Mouse (Mus musculus): ENCODE results near the gene Dmtf1. TPM values are rescaled to one million over a fixed set of nuclear protein-coding genes. Genes with fewer than 3 reads are reported as not detected.
"Not testable (repeated sequence)": the region's sequence is repeated elsewhere in the genome, so short reads cannot be mapped to it uniquely, and the experiment has no call there.

Dmtf1 gene
- 32.8 and 34.5 TPM in 2 replicates for polyA plus RNA-seq (2014; fragmentation: Nextera tagmentation; extraction: Ambion mirVana)

DNA sequence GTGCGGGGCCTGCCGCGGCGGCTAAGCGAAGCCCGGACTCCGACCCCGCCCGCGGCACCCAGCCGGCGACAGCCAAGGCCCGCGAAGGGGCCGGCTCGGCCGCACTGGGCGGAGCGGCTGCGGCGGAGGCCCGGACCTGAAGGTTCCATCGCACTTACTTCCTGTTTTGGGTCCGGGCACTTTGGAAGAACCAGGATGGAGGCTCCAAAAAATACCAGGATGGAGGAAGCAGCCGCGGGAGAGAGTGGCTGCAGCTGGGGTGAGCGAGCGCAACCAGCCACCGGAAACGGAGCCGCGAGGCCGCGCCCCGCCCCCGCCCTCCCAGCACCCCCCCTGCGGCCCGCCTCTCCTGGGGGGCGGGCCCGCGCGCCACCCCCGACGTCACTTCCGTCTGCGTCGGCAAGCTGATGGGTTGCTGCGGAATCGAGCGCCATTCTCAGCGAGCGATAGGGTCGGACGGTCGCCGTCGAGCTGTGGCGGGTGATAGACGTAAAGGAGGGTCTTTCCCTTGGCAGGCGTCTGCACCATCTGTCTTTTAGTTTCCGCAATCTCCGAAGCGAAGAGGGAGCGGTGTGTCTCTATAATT lies at the start of gene Dmtf1:
TSS of gene Dmtf1 (minus strand) at position 321 of the 586 bp plus-strand sequence.
- Histone ChIP-seq H3K4me2 (peak within 1 kb of the TSS; percentile 89), H3K36me3 (ENCODE audit: control insufficient read depth, insufficient read depth, low read length) (peaks cover 6% of the 10 kb centered on the region; the same call in 1 of the 2 replicates), H3K4me3 (ENCODE audit: low read depth, low read length) (peak within 1 kb of the TSS; percentile 99), H3K4me1 (replicated peaks; ENCODE audit: control insufficient read depth, insufficient read depth, low read length) (peaks cover 12% of the 10 kb centered on the region), H3K9me3 (ENCODE audit: control insufficient read depth, low read length) (no peaks in the 10 kb centered on the region), H3K27ac (ENCODE audit: low read depth, low read length) (peak within 1 kb of the TSS; percentile 94), H3K27me3 (replicated peaks; ENCODE audit: control insufficient read depth, insufficient read depth, low read length) (no peaks in the 10 kb centered on the region), H3K9ac (ENCODE audit: low read depth, low read length) (peak within 1 kb of the TSS; percentile 90)
- ATAC-seq (replicated peaks; ENCODE audit: low FRiP score), result peak; percentile 94
- WGBS, result under 1% methylated on average over 64 of the region's 64 CpGs
- DNase-seq (ENCODE audit: low spot score), result peak; percentile 92

DNA sequence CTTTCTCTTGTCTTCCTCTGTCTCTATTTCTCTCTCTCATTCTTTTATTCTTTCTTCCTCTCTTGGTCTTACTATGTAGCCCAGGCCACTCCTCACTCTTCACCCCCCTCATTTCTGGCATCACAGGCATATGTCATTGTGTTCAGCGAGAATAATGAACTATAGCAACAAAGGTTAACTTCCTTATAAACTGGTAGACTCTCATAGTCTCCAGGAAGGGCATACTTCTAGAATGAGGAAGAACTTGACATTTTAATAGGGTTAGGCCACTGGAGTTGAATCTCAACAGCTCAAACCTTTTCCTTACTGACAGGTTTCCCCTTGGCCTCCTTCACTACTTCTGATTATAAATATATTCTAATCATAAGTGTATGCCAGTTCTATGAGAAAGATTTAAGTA lies 24.9 kb upstream of the Dmtf1 start:
- DNase-seq (ENCODE audit: low spot score), result no peak
- Histone ChIP-seq H3K27ac (ENCODE audit: low read depth, low read length) (no peak overlapping the region), H3K4me2 (no peak overlapping the region), H3K9me3 (ENCODE audit: control insufficient read depth, low read length) (no peaks in the 10 kb centered on the region), H3K27me3 (replicated peaks; ENCODE audit: control insufficient read depth, insufficient read depth, low read length) (no peaks in the 10 kb centered on the region), H3K9ac (ENCODE audit: low read depth, low read length) (no peak overlapping the region), H3K4me1 (replicated peaks; ENCODE audit: control insufficient read depth, insufficient read depth, low read length) (no peaks in the 10 kb centered on the region), H3K4me3 (ENCODE audit: low read depth, low read length) (no peak overlapping the region), H3K36me3 (ENCODE audit: control insufficient read depth, insufficient read depth, low read length) (no peaks in the 10 kb centered on the region)
- 49% methylated on average over 1 of the region's 1 CpGs for WGBS
- no peak for ATAC-seq (replicated peaks; ENCODE audit: low FRiP score)

DNA sequence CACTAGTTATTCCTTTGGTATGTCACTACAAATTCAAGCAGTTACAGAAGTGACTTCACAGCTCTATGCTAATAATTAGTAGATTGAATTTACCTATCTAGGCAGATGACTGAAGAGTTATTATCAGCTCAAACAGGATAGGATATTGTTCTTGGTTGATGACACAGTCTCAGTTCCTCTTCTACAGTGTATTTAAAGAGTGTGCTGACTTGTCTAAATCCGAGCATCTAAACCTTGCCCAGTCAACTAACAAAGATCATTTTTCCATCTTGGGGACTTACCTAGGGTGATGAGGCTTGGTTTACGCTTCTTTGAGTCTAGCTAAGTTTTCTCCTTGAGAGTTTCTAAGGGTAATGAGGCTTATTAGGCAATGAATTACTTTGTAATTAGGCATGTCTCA lies 11.7 kb upstream of the Dmtf1 start:
- H3K4me1 ChIP-seq (replicated peaks; ENCODE audit: control insufficient read depth, insufficient read depth, low read length), result no peaks in the 10 kb centered on the region
- H3K9me3 ChIP-seq (ENCODE audit: control insufficient read depth, low read length), result no peaks in the 10 kb centered on the region
- H3K9ac ChIP-seq (ENCODE audit: low read depth, low read length), result no peak overlapping the region
- no peaks in the 10 kb centered on the region for H3K36me3 ChIP-seq (ENCODE audit: control insufficient read depth, insufficient read depth, low read length)
- H3K4me2 ChIP-seq, result no peak overlapping the region
- H3K27ac ChIP-seq (ENCODE audit: low read depth, low read length), result no peak overlapping the region
- no peaks in the 10 kb centered on the region for H3K27me3 ChIP-seq (replicated peaks; ENCODE audit: control insufficient read depth, insufficient read depth, low read length)
- 64% methylated on average over 2 of the region's 2 CpGs for WGBS
- no peak for DNase-seq (ENCODE audit: low spot score)
- no peak for ATAC-seq (replicated peaks; ENCODE audit: low FRiP score)
- no peak overlapping the region for H3K4me3 ChIP-seq (ENCODE audit: low read depth, low read length)

DNA sequence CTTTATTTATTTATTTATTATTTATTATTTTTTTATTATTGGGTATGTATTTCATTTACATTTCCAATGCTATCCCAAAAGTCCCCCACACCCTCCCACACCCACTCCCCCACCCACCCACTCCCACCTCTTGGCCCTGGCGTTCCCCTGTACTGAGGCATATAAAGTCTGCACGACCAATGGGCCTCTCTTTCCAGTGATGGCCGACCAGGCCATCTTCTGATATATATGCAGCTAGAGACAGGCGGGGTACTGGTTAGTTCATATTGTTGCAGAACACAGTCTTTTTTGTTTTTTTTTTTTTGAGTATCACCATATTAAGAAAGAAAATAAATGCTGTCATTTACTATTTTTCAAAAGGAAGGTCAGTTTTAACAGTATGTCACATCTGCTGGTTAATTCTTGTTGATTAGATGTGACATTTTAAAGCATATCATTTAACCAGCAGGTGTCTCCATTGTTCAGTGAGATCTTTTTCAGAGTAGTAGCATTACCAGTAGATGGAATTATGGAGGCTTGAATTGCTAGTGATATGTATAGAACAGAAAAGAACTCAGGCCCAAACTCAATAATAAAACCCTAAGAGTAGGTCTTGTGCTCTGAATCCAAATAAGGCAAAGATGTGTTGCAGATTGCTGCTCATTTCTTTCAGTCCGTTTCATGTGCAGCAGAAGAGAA lies 7.9 kb upstream of the Dmtf1 start:
- not testable (repeated sequence) for DNase-seq (ENCODE audit: low spot score); H3K9me3 ChIP-seq (ENCODE audit: control insufficient read depth, low read length); H3K4me1 ChIP-seq (replicated peaks; ENCODE audit: control insufficient read depth, insufficient read depth, low read length); H3K4me2 ChIP-seq; H3K27ac ChIP-seq (ENCODE audit: low read depth, low read length); ATAC-seq (replicated peaks; ENCODE audit: low FRiP score); H3K36me3 ChIP-seq (ENCODE audit: control insufficient read depth, insufficient read depth, low read length); H3K9ac ChIP-seq (ENCODE audit: low read depth, low read length); H3K27me3 ChIP-seq (replicated peaks; ENCODE audit: control insufficient read depth, insufficient read depth, low read length); H3K4me3 ChIP-seq (ENCODE audit: low read depth, low read length)
- 73% methylated on average over 4 of the region's 5 CpGs for WGBS

DNA sequence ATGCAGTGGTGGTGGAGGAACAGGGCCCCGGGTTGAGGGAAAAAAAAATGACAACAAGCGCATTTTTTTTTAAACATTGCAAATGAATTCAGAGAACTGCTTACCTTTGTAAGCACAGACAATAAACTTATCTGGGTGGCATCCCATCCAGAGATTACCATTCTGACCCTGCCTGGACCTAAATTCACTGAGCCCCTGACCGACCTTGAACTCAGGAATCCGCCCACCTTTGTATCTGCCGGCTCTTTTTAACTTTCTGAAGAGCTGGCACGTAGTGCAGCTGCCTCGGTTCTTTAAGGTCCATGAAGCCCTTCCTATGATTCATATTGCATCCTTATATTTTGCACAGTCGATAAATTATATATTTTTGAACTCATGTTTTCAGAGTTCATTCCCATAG lies 4.8 kb upstream of the Dmtf1 start:
- Histone ChIP-seq H3K4me3 (ENCODE audit: low read depth, low read length) (no peak overlapping the region), H3K27me3 (replicated peaks; ENCODE audit: control insufficient read depth, insufficient read depth, low read length) (no peaks in the 10 kb centered on the region), H3K9ac (ENCODE audit: low read depth, low read length) (no peak overlapping the region), H3K9me3 (ENCODE audit: control insufficient read depth, low read length) (no peaks in the 10 kb centered on the region), H3K4me2 (no peak overlapping the region), H3K27ac (ENCODE audit: low read depth, low read length) (no peak overlapping the region), H3K36me3 (ENCODE audit: control insufficient read depth, insufficient read depth, low read length) (no peaks in the 10 kb centered on the region), H3K4me1 (replicated peaks; ENCODE audit: control insufficient read depth, insufficient read depth, low read length) (0 out of 2 replicates have a peak, but pooled peaks cover 4% of the 10 kb centered on the region)
- 70% methylated on average over 8 of the region's 8 CpGs for WGBS
- DNase-seq (ENCODE audit: low spot score), result no peak
- no peak for ATAC-seq (replicated peaks; ENCODE audit: low FRiP score)

DNA sequence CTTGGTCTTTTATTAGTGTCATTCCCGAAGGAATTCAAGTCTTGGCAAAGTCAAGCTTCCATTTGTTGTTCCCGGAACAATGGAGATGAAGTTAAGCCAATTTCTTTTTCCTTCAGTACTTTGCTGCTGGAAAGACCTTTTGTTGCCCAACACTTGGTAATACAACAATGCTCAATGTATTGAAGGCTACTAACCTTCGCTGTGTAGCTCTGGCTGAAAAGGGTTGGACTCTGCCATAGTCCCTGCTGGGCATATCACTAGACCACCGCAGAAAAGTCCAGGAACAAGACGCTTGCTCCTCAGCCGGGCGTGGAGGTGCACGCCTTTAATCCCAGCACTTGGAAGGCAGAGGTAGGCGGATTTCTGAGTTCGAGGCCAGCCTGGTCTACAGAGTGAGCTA lies 3.6 kb upstream of the Dmtf1 start:
- ATAC-seq (replicated peaks; ENCODE audit: low FRiP score); H3K9me3 ChIP-seq (ENCODE audit: control insufficient read depth, low read length); H3K4me3 ChIP-seq (ENCODE audit: low read depth, low read length); DNase-seq (ENCODE audit: low spot score); H3K27ac ChIP-seq (ENCODE audit: low read depth, low read length); H3K4me1 ChIP-seq (replicated peaks; ENCODE audit: control insufficient read depth, insufficient read depth, low read length); H3K9ac ChIP-seq (ENCODE audit: low read depth, low read length); H3K4me2 ChIP-seq; H3K36me3 ChIP-seq (ENCODE audit: control insufficient read depth, insufficient read depth, low read length); H3K27me3 ChIP-seq (replicated peaks; ENCODE audit: control insufficient read depth, insufficient read depth, low read length): not testable (repeated sequence)
- WGBS, result 83% methylated on average over 10 of the region's 10 CpGs

DNA sequence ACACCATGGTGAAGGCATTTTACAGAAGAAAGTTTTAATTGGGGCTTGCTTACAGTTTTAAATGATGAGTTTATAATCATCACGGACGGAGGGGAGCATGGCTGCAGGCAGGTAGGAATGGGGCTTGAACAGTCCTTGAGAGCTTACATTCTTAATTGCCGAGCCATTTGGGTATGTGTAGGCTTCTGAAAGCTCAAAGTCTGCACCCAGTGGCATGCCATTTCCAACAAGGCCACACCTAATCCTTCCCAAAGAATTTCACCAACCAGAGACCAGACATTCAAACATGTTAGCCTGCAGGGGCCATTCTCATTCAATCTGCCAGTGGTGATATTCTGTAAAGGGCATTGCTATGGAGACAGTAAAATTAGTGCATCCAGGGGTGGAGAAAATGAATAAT lies 1.8 kb upstream of the Dmtf1 start:
- no peak overlapping the region for H3K4me3 ChIP-seq (ENCODE audit: low read depth, low read length)
- H3K27ac ChIP-seq (ENCODE audit: low read depth, low read length), result no peak overlapping the region
- peaks cover 7% of the 10 kb centered on the region for H3K4me1 ChIP-seq (replicated peaks; ENCODE audit: control insufficient read depth, insufficient read depth, low read length)
- no peak overlapping the region for H3K4me2 ChIP-seq
- H3K27me3 ChIP-seq (replicated peaks; ENCODE audit: control insufficient read depth, insufficient read depth, low read length), result no peaks in the 10 kb centered on the region
- no peaks in the 10 kb centered on the region for H3K36me3 ChIP-seq (ENCODE audit: control insufficient read depth, insufficient read depth, low read length)
- no peak for DNase-seq (ENCODE audit: low spot score)
- WGBS, result 87% methylated on average over 3 of the region's 3 CpGs
- no peak overlapping the region for H3K9ac ChIP-seq (ENCODE audit: low read depth, low read length)
- ATAC-seq (replicated peaks; ENCODE audit: low FRiP score), result no peak
- H3K9me3 ChIP-seq (ENCODE audit: control insufficient read depth, low read length), result no peaks in the 10 kb centered on the region

DNA sequence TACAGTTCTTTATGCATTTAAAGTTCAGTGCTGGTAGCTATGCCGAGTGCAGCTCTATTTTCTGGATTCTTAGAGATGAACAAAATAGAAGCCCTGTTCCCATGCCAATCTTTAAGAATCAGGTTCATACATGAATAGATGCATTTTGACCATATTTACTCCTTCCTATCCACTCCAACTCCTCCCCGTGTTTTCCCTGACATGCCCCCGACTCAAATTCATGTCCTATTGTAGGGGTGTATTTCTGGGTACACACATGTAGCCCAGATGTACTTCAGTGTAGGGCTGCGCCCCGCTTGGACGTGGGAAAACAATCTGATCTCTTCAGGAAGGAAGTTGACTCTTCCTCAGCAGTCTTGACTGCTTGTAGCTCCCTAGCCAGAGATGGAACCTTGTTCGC lies 512 bp upstream of the Dmtf1 start:
- DNase-seq (ENCODE audit: low spot score) (peak; percentile 41), ATAC-seq (replicated peaks; ENCODE audit: low FRiP score) (peak; percentile 10; the same call in 1 of the 2 replicates)
- Histone ChIP-seq H3K4me1 (replicated peaks; ENCODE audit: control insufficient read depth, insufficient read depth, low read length) (peaks cover 10% of the 10 kb centered on the region), H3K36me3 (ENCODE audit: control insufficient read depth, insufficient read depth, low read length) (peaks cover 4% of the 10 kb centered on the region; the same call in 1 of the 2 replicates), H3K9me3 (ENCODE audit: control insufficient read depth, low read length) (no peaks in the 10 kb centered on the region), H3K4me3 (ENCODE audit: low read depth, low read length) (peak overlapping the region; percentile 99), H3K4me2 (peak overlapping the region; percentile 89), H3K9ac (ENCODE audit: low read depth, low read length) (peak overlapping the region; percentile 90), H3K27me3 (replicated peaks; ENCODE audit: control insufficient read depth, insufficient read depth, low read length) (no peaks in the 10 kb centered on the region), H3K27ac (ENCODE audit: low read depth, low read length) (peak overlapping the region; percentile 94; the same call in 1 of the 2 replicates)
- 10% methylated on average over 7 of the region's 7 CpGs for WGBS
